Mouse (Mus musculus): ENCODE results near the gene Plin2.
"Not testable (repeated sequence)": the region's sequence is repeated elsewhere in the genome, so short reads cannot be mapped to it uniquely, and the experiment has no call there.

Gene Plin2

DNA sequence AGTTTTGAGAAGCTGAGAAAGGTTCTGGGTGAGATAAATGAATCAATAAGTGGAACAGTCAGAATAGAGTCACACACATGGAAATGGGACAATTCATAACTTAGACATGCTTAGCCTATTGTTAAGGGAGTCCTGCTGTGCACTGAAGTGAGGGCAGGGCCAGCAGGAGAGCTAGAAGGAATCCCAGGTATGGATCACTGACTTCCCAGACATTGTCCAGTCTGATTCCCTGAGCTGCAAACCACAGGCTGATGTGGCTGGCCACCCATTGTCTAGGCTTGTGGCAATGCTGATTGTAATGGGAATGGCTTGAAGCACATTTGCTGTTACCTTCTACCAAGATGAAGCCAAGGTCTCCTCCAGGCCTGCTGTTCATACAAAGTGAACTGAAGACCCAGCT, 35.5 kb downstream of the Plin2 start:
- DNase-seq (ENCODE audit: low read depth in 2 of 2, low spot score in 2 of 2), result not testable (repeated sequence)

DNA sequence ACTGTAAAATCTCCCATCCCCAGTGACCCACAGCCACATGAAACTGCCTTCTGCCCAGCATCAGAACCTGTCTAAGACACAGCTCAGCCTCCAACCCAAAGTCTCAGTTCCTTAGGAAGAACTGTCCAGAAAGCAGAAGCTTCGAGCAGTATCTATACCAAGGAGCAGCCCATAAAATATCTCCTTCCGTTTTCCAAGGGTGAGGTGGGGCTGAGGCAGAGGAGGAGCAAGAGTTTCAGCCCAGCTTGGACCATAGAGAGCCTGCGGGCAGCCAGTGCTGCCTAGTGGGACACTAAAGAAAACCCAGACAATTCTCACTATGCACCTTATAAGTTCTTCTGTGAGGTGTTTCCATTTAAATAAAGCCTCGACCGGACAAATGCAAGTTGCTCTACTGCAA, 37.3 kb downstream of the Plin2 start:
- not testable (repeated sequence) for DNase-seq (ENCODE audit: low read depth in 2 of 2, low spot score in 2 of 2)

DNA sequence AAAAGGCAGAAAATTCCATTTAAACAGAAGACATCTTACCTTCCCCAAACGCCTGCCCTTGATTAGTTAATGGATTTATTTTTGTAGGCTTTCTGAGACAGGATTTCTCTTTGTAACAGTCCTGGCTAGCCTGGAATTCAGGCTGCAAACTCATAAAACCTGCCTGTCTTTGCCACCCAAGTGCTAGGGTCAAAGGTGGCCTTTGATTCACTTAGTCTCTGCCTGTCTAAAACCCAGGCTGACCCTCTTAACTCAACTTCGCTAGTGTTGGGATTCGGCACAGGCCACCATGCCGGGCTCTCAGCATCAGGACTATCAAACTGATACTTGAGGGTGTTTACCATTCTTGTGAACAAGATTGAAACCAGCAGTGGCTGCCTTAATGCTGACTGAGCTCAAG, 38.0 kb downstream of the Plin2 start:
- no peak for DNase-seq (ENCODE audit: low read depth in 2 of 2, low spot score in 2 of 2)

DNA sequence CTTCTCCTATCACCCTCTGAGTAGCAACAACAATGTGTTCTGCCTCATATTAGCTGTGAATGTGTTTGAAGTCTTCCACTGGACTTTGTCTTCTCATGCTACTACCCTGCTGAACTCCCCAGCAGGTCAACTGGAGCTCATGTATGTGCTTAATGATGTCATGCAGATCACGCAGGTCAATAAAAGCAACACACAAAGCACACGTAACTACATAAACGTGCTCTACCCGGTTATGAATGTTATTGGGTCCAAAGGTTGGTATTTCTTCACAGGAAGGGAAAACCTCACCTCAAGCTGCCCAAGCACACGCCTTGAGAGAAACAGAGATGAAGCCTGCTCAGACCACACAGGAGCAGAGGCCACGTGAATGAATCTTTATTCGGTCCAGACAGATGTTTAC, 43.4 kb downstream of the Plin2 start:
- DNase-seq (ENCODE audit: low read depth in 2 of 2, low spot score in 2 of 2), result not testable (repeated sequence)

DNA sequence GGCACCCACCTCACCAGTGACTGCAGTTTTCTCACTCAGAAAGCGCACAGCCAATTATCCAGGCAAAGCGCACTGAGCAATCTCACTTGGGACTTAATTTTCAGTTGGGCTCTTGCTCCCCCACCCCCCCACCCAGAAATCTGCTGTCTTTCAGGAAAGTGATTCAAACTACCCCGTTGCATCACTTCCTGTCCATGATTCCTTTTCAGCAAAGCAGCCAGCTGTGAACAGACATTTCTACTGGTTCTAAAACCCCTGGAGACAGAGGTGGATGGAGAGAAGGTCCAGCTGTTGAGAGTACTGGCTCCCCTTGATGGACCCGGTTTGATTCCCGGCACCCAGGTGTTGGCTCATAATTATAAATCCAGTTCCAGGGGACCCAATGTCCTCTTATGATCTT, 44.4 kb downstream of the Plin2 start:
- DNase-seq (ENCODE audit: low read depth in 2 of 2, low spot score in 2 of 2), result no peak

DNA sequence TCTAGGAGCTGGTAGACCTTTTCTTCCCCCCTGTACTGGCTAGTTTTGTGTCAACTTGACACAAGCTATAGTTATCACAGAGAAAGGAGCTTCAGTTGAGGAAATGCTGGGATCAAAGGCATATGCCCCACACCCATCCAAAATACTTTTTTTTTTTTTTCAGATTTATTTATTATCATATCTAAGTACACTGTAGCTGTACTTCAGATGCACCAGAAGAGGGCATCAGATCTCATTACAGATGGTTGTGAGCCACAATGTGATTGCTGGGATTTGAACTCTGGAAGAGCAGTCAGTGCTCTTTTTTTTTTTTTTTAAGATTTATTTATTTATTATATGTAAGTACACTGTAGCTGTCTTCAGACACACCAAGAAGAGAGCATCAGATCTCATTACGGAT, 47.3 kb downstream of the Plin2 start:
- DNase-seq (ENCODE audit: low read depth in 2 of 2, low spot score in 2 of 2), result not testable (repeated sequence)

DNA sequence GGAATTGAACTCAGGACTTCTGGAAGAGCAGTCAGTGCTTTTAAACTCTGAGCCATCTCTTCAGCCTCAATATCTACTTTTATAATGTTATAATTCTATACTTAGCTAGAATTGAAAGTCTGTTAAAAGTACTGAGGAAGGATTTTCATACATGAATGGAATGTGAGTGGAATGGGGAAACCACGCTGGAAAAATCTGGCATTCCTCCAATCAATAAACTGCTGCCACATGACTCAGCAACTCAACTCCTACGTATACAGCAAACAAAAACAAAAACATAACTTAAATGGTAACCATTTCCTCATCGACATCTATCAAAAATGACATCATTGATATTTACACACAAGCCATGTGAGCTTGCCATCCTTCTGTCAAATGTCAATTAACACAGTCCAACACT, 47.7 kb downstream of the Plin2 start:
- no peak for DNase-seq (ENCODE audit: low read depth in 2 of 2, low spot score in 2 of 2)

DNA sequence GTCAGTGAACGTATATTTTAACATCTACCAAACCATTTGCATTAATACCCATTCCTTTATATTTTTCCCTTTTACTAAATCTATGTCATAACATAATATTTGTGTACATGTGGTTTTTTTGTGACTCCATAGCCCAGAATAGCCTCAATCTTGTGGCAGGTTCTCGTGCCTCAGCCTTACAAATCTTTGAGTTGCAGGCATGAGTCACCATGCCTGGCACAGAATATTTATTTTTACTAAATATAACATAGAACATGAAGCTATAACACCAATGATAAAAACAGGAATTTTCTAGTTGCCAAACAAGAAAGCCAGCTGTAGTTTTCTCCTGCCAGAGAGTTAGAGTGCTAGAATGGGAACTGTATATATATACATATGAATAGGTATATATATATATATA, 49.4 kb downstream of the Plin2 start:
- DNase-seq (ENCODE audit: low read depth in 2 of 2, low spot score in 2 of 2), result no peak

DNA sequence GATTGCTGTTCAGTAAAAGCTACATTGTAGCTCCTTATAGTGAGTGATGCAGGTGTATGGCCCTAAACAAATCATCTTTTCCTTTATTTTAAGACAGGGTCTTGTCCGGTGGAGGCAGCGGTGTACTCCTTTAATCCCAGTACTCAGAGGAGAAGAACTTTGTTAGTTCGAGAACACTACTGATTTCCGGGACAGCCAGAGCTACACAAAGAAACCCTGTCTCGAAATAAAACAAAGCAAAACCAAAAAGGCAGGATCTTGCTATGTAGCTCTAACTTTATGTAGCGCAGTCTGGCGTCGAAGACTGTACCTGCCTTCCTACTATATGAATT, 57.6 kb downstream of the Plin2 start:
- DNase-seq (ENCODE audit: low read depth in 2 of 2, low spot score in 2 of 2), result no peak

DNA sequence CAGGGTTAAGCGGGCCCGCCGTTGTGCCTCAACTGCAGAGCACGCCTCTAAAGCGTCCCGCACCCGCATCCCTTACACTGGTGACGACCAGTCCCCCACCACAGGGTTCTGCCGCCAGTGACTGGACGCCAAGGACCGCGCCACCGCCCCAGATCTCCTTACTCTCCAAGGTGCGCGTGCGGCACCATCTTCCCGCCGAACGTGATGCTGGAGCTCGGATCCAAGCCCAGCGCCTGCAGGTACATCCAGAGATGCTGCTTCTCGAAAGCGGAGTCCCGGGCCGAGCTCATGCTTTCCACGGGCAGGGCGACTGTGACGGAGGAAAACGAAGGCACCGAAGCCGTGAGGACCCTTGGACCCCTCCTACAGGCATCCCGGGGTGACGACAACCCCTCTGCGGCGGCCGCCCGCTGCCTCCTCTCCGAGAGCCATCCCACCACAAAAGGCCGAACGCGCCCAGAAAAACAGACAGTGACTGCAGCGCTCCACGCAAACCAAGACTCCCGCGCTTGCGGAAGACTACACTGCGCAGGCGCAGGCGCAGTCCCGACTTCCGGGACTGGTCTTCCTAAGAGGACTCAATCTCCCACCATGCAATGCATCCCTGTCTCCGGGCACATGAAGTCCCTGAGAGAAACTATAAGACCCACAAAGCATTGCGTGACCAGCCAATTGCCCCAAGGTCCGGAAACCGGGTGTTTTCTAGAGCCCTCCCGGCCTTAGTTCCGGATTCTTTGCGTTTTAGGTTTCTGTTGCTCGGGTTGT, 58.2 kb downstream of the Plin2 start, which contains the start of gene Haus6:
Gene Haus6, minus strand, starts transcription at position 532 of the 765 bp plus-strand sequence.
- DNase-seq (ENCODE audit: low read depth in 2 of 2, low spot score in 2 of 2), result peak; percentile 85 to 89
